Mouse (Mus musculus): ENCODE data around the gene Cwc27. TPM values are rescaled to one million over a fixed set of nuclear protein-coding genes. Genes with fewer than 3 reads are reported as not detected.

The Cwc27 gene
- total RNA-seq, 4 experiments from 2014 or later, result 11.6 to 15.3 (median 14.0) TPM

DNA sequence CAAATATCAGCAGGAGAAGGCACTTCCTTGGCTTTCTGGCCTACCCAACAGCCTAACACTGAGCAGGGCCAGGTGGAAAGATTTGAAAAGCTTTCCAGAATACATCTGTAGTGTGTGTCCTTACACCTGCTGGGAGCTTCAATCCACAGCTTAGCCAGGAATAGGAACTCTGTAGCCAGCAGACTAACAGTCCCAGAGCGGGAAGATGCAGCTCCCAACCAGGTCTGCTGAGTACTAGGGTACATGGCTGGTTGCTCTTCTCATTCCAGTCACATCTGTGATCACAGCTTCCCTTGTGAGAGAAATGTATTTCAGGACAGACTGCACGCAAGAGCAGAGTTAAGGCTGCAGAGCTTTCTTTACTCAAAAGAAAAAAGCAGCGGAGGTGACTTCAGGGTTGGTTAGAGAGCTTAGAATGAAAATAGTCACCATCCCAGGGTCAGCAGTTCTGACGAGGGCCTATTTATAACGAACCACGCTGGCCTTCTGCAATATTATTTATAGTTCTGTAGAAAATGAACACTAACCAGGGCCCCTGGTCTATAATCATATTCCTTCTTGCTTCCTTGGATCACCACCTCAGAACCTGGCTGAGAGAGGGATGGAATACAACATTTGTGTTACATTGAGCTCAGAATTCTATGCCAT, 171.0 kb downstream of the Cwc27 start:
- peak; percentile 39 for DNase-seq (ENCODE audit: low spot score)

DNA sequence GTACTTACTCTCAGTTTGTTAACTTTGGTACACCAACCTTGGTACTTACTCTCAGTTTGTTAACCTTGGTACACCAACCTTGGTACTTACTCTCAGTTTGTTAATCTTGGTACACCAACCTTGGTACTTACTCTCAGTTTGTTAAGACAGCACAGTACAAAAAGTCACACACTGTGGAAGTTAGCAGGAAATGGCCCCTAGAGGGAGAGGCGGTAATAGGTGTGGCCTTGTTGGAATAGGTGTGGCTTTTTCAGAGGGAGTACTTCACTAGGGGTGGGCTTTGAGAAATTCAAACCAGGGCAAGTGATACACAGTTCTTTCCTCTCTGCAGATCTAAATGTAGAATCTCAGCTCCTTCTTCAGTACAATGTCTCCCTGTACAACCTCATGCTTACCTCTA, 172.8 kb downstream of the Cwc27 start:
- DNase-seq (ENCODE audit: low spot score), result no peak

DNA sequence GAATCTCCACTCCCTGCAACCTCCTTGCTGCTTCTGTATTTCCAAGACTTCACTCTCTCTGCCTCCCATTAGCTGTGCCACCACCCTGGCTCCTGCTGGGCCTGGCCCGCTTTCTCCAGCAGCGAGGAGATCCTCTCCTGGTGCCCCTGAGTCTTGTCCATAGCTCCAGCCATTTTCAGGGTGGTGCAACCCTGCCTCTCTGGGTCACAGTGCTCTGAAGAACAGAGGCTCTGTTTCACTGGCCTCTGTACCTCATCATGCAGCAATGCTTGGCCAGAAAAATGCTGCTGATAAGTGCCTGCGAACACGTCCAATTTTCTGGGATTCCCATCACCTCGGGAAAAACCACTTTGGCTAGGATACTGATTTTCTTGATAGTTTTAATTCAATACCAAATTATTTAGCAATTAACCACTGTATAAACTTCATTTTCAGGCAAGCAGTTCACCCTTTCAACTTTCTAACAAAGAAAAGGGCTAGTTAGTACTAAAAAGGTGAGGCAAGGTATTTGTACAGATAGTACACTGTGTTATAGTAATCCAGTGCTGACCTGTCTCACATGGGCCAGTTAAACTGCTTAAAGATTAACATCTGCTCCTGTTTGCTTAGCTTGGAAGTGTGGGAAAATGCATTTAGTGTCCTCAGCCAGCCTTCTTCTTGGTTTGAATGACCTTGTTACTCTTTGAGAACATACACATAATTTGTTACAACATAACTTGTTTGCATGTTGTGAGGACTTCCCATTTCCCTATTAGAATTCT, 176.1 kb downstream of the Cwc27 start:
- DNase-seq (ENCODE audit: low spot score), result no peak

DNA sequence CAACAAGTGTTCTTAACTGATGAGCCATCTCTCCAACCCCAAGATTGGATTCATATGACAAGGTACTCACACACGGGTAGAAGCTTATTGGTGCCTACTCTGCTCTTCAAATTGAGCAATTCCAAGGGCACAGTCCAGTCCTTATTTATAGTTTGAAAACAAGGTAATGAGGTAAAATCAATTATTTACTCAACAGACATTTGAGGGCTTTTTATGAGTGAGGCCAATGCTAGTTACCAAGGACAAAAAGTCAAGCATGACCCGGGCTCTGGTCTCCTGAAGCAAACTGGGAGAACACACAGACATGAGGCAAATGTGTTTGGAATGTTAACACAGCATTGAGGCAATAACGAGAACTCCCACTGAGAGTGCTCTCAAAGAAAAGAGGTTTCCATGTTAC, 178.0 kb downstream of the Cwc27 start:
- DNase-seq (ENCODE audit: low spot score), result no peak

DNA sequence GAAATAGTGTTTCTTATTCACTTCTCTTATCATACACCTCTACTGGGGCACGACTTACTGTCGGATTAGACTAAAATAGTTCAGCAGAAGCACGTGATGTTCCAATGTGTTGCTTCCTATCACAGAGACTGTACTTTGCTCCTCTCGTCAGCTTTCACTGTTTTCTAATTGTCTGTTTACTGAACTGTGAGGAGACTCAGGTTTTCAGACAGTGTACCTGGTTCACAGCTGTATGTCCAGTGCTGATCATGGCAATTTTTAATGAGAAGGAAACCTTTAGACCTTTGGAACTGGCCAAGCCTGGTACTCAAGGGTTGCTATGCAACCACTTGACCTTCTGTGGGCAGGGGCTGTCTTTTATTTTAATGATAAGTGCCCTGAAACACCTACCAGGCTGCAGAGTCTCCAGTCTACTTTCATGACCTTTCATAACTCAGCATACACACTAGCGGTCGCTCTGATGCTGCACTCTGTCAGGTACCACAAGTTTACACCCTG, 180.9 kb downstream of the Cwc27 start:
- no peak for DNase-seq (ENCODE audit: low spot score)

DNA sequence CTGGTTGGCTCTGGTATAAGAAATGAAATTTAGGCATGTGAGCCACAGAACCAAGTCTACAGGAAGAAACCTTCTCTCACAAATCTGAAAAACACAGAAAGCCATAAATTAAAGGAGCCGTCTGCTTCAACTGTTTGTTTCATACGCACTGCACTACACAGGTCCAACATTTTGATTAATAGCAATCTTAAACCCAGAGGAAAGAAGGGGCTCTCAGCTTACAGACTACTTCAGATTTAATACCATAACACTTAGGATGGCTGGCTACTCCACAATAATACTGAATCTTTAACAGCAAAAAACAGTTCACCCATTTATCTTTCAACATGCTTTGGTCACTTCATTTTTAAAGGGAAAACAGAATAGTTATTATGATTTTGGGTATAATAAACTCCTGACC, 182.2 kb downstream of the Cwc27 start:
- no peak for DNase-seq (ENCODE audit: low spot score)

DNA sequence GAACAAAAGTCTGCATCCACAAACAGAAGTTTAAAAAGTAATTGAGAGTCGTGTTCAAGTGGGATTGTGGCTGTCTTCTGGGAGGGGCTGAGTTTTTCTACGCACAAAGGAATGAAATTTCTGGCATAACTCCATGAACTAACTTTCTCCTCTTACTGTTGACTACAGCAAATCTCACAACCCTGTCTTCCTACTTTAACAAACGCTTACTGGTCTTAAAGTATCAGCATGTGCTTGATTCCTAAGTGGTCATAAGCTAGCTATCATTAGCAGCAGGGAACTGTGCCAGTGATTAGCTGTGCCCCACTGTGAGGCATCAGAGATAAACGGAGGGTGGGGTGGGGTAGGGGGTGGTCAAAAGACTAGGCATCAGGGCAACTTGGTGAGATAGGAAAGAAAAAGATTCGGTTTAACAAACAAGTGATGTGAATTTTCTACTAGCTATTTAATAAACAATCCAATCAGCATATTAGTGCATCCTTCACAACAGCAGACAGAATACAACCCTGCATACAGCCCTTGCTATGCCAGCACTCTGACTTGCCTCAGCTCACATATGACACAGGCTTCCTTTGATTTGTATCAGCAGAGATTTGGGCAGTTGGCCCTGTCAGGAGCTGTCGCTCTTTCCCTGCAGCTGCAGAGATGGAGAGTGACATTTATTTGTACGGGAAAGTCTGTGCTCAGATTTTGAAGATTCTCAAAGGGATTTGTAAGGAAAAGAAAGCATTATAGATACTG, 184.3 kb downstream of the Cwc27 start:
- DNase-seq (ENCODE audit: low spot score), result peak; percentile 35

DNA sequence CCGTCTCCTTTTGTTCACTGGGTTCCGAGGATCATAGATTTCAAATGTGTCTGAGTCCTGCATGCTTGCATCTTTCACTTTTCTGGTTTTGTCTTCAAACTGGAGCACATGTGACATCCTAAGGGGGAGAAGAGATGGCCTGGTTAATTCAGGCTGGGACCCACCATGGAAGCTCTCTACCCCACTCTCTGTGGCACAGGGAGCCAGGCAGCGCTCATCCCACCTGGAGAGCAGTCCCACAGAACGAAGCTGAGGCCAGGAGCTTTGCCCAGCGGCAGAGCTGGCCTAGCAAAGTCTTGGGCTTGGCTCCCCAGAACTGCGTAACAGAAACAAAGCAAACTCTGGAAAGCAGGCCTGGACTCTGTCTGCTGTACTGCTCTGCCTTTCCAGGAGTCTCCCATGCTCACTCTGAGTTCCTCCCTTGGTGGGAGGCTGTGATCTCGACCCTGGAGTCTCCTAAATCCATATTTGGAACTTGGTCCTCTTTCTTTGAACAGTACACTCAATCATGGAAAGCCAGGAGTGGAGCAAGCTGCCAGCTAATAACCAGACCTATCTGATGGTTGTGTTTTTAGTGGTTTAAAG, 185.2 kb downstream of the Cwc27 start:
- DNase-seq (ENCODE audit: low spot score), result no peak

DNA sequence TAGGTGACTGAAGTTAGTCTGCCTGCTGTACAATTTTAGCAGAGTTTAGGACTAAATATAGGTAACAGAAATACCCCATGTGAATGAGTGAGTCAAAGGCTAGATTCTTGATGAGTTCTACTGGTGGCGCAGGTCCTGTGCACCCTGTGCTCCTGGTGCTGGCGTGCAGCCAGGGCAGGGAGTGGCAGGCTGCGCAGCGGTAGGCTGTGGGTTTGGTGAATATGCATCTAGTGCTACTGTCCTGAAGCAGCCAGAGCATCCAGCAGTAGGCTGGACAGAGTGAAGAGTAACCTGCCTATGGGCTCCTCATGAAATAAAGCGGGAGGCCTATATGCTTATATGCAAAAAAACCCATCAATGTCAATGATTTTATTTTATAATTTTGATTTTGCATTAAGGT, 186.1 kb downstream of the Cwc27 start:
- no peak for DNase-seq (ENCODE audit: low spot score)

DNA sequence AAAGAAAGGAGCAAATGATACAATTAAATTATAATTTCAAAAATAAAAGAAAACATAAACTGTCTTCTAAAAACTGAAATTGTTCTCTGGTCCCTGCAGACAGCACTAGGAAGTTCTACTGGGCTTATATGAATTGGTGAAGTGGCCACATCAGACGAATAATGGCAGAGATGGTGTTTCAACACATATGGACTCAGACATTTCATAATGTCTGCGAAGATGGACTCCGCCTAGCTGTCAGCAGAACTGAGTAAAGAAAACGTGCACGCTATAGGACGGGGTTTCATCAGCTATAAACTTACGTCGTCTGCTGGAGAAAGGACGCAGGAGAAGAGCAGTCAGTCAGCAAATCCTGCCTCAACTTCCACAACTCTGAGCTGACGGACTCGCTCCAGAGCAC, 187.3 kb downstream of the Cwc27 start:
- DNase-seq (ENCODE audit: low spot score), result no peak

DNA sequence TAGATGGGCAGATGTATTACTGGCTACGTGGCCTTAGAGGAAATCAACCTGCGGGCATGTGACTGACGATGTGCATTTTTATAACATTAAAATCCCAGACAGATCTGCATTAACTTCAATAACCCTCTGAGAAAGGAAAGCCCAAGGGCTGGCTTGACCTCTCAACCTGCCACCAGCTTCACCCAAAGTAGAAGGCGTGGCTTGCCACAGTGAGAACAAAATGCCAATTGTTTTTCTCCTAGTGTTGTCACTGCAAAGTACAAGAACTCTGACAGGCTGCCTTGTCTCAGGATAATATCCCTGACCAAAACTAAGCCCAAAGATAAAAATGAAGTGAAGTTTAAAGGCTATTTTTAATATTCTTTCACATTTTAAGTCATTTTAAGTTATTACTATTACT, 188.9 kb downstream of the Cwc27 start:
- DNase-seq (ENCODE audit: low spot score), result no peak

DNA sequence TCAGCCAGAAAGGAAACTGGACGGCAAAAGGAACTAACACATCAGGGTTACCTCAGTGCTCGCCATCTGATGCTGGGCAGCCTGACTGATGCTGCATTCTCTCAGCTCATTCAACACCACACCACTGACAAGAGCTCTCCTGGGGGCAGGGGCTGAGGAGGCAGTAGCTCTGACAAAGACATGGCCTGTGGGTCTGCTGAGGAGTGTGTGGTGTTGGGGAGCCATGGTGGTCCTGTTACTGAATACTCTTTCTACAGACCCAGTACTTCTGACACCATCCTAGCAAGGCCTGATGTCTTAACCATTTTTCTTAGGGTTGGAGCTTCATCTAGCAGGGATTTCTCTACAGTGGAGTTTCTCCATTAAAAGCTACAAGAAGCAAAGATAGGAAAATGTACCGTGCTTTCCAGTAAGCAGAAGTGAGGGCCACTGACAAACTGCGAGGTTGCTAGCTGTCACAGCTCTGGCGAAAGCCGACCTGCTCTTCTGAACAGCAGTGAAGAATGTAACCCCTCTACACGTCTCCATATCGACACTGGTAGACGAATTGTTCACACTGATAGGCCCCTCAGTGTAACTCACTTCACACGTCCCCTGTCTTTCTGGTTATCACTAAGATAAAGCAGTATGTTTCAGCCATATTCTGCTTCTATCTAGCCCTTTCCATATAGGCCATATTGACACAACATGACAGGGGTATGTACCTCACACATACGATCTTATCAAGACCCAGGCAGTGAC, 189.6 kb downstream of the Cwc27 start:
- no peak for DNase-seq (ENCODE audit: low spot score)

DNA sequence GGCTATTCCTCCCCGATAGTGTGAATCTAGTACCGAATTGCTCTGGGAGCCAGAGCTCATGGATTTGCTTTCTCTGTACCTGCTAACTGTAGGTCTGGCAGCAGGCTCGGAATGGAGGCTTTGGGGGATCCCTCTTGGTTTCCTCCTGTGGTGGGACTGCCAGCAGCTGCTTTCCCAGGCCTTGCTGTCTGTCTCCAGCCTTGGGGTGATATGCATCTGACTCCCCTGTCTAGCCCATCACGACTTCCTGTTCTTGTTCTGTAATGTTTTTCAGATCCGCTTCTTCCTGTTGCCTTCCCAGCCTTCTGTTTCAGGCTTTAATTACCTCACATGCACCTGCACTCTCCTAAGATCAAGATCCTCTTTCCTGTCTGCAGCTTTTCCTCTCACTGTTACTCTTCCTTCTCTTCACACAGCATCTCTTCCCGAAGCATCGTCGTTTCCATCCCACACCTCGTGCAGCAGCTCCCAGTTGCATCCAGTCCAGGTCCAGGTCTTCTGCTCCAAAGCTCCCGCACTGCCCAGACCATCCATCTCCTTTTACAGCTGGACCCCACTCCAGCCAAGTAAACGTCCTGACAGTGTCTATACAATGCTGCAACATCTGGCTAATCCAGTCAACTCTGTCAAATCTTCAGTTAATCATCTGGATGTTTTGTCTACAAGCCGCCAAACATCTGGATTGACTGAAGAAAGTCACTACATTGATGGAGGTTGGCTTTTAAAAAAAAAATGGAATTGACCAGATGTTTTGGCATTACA, 193.6 kb downstream of the Cwc27 start:
- no peak for DNase-seq (ENCODE audit: low spot score)

DNA sequence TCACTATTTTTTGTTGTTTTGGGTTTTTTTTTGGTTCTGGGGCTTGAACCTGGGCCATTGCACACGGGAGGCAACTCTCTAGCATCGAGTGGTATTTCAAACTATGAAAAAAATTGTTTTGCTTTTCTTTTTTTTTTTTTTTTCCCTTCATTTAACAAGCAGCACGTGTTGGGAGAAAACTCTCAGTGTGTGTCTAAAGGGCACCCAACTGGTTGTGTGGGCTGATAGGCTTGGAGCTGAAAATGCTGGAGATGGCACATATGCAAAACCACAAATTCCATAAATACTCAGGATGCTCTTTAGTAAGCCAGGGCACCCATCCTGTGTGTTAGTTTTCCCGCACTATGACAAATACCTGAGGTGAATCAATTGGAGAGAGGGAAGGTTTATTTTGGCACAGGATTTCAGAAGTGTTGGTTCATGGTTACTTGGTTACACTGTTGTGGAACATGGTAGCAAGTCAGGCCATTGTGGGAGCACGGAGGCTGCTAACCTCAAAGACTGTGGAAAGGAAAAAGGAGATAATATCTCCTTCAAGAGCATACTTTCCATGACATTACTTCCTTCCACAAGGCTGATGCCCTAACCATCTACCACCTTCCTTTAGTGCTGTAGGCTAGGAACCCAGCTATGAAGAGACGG, 194.7 kb downstream of the Cwc27 start:
- DNase-seq (ENCODE audit: low spot score), result no peak

DNA sequence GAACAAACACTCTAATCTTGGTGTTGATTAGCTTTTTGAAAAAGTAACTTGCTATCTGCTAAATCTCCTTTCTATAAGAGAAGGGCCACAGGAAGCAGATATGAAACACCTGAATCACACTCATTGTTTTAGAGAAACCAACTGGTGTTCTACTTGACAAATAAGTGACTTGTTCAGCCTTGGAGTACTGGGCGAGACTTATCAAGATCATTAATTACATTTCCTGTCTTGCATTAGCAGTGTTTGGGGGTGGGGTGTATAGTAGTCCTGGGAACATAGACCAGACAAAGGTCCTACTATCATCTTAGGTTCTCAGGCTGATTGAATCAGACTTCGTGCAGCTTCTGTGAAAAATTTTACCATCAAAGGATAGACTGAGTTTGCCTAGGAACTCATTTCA, 196.5 kb downstream of the Cwc27 start:
- DNase-seq (ENCODE audit: low spot score), result no peak

DNA sequence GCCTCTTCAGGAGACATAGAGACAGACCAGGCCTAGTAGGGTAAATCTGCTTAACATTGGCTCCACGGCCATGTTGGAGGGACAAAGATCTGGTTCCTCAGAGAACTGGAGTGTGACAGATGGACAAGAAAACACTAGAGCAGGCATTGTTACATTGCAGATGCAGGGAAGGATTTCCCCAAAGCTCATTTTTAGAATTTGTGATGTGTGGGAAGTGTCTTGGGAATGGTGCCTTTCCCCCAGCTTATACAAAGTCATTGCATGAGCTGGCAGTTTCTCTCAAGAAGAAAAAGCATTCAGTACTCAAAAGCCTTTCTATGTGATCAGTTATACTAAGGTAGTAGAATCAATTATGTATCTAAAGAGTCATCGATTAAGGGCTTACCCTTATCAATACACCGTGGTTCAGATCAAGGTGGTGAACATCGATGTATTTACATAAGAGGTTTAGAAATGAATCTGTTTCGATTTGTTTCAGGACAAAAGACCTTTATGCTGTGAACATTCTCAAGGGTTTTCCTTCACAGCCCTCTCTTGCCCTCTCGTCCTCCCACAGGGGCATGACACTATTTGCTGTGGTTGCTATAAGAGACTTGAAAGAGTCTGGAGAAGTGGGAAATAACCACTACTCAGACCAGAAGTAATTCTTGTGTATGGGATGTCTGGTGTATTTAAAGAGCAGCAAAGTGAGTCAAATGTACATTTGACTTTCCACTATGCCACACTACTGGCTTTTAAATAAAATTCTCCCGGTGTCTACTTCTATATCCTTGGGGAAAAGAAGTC, 197.2 kb downstream of the Cwc27 start:
- DNase-seq (ENCODE audit: low spot score), result no peak

DNA sequence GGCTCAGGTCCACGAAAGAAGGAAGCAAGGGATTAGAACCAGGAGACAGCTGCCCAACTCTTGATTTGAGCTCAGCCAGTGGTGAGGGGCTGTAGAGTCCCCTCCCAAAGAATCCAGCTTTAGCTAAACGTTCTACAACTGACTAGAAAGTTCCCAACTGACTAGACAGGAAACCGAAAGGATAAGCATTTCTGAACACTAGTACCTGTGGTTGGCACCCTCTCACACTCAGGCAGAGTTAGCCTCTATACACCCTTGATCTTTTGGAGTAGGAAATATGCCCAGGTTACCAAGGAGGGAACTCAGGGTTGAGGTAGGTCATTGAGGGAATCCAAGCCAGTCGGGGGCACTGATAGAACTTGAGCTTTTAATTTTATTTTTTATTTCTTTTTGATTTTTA, 199.7 kb downstream of the Cwc27 start:
- DNase-seq (ENCODE audit: low spot score), result no peak

DNA sequence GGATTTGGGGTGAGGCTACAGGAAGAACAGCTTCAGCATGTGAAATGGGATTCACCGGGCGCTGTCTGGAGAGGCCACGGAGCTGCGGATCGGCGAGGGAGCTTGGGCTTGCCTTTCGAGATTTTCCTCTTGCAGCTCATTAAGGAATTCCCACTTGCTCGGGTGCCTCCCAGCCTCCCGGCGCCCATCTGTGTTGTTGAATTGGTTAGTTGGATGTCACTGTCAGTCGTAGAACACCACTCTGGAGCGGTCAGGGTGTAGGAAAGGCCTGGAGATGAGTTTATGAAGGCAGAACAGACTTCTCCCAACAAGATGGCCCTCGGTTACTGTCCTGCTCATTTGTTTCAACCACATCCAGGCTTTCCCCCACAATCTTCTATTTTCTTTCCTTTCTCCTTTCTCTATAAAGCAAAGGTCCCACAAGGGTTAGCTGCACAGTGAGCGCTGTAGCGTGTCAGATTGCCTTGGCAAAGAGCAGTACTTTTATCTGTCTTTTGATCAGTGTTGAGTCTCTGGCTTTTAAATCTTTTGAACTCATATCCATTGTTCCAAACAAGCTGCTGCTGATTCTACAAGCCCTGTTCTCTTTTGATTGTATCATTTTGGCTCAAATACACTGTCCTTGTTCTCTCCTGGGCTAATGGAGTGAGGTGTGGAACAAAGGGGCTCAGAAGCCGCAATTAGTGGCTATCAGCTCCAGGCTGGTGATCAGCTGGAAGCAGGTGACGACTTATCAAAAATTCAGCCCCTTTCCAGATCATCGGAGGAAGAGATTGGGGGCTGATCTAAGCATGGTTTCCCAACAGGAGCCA, 200.7 kb downstream of the Cwc27 start:
- no peak for DNase-seq (ENCODE audit: low spot score)

DNA sequence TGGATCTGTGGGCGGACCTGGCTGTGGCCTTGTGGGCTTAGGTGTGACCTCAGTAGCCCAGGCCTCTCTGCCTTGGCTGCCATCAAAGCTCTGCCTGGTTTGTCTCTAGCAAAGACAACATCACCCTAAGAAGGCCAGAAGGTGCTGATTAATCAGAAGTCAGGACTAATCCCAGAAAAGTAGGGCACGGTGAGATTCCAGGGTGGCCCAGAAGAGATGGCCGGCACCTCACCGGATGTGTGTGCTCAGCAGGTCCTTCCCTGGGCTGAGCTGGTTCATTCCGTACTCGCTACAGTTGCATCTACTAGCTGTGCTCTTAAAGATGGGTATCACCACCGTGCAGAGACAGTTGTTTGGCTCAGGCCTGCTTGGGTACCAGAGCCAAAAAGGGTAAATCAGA, 201.8 kb downstream of the Cwc27 start:
- no peak for DNase-seq (ENCODE audit: low spot score)
